Mouse (Mus musculus): ENCODE results near the gene Zfp740.

DNA sequence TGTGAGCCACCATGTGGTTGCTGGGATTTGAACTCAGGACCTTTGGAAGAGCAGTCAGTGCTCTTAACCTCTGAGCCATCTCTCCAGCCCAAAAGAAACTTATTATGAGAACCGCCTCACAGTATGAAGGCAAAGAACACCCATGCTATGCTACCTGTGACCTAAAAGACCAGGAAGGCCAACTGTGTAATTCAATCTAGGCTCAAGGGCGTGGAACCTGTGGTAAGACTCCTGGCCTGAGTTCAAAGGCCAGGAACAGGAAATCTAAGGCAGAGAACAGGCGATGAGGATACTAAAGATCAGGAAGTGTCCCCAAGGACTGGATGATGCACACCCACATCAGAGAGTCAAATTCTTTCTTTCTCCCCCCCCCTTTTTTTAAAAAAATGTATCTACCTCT, 29.5 kb upstream of the Zfp740 start:
- TF ChIP-seq CTCF (IDR thresholded peaks at IDR 0.05; ENCODE audit: insufficient read depth, low read length) (no peak), POLR2A (IDR thresholded peaks at IDR 0.05; ENCODE audit: borderline replicate concordance, extremely low read depth, low read depth, low read length) (no peak)

Measured in lung, adult 2 months (tissue).